Mouse (Mus musculus) midbrain, embryonic 14.5 days (tissue): ENCODE results near the gene Gm7579. TPM values are rescaled to one million over a fixed set of nuclear protein-coding genes. Genes with fewer than 3 reads are reported as not detected.
A peak's percentile ranks its signal among the peaks of the same experiment; 100 is the strongest.
"Not testable (repeated sequence)": the region's sequence is repeated elsewhere in the genome, so short reads cannot be mapped to it uniquely, and the experiment has no call there.

Experiments
- ATAC-seq: fragments of 200-750 bp; cut with Nextera tagmentation; 2 replicates; pipeline ENCODE4 v1.8.0; 2017; ENCODE audit warnings: moderate number of reproducible peaks, moderate library complexity; ENCODE audit not compliant: low FRiP score, low TSS enrichment
- DNase-seq: peaks from one replicate; pipeline ENCODE4 v3.0.0-alpha.2; 2015
- H3K27ac ChIP-seq: fragments of 300-500 bp; sonication (generic); replicated peaks from 2 replicates; pipeline ENCODE4 v1.5.1; 2014; ENCODE audit warnings: mild to moderate bottlenecking, low read depth, low read length, moderate library complexity
- H3K27me3 ChIP-seq: fragments of 300-500 bp; sonication (generic); 2 replicates; pipeline ENCODE4 v1.6.1; 2014; ENCODE audit warnings: low read length, control low read depth, mixed read lengths; ENCODE audit not compliant: control insufficient read depth, insufficient read depth
- H3K36me3 ChIP-seq: fragments of 300-500 bp; sonication (generic); 2 replicates; pipeline ENCODE4 v1.6.1; 2014; ENCODE audit warnings: low read length, control low read depth; ENCODE audit not compliant: control insufficient read depth, insufficient read depth
- H3K4me1 ChIP-seq: fragments of 300-500 bp; sonication (generic); 2 replicates; pipeline ENCODE4 v1.6.1; 2014; ENCODE audit warnings: mild to moderate bottlenecking, antibody characterized with exemption, low read length, control low read depth; ENCODE audit not compliant: control insufficient read depth, insufficient read depth
- H3K4me2 ChIP-seq: fragments of 300-500 bp; sonication (generic); 2 replicates; pipeline ENCODE4 v1.6.1; 2014; ENCODE audit warnings: mild to moderate bottlenecking, low read length, moderate library complexity
- H3K4me3 ChIP-seq: fragments of 300-500 bp; sonication (generic); replicated peaks from 2 replicates; pipeline ENCODE4 v1.5.1; 2014; ENCODE audit warnings: low read depth, low read length
- H3K9ac ChIP-seq: fragments of 300-500 bp; sonication (generic); replicated peaks from 2 replicates; pipeline ENCODE4 v1.6.1; 2014; ENCODE audit warnings: mild to moderate bottlenecking, low read length, moderate library complexity
- H3K9me3 ChIP-seq: fragments of 300-500 bp; sonication (generic); 2 replicates; pipeline ENCODE4 v1.6.1; 2016; ENCODE audit warnings: low read length, control low read depth, mixed read lengths; ENCODE audit not compliant: control insufficient read depth
- WGBS: fragments of 180-500 bp; shearing (Covaris S2); extraction: QIAGEN DNeasy Blood & Tissue Kit; methylation state at CpG from one replicate; pipeline ENCODE4 v1.1.7; 2014; 5-methylcytosine and 5-hydroxymethylcytosine counted together
- polyA plus RNA-seq: library from polyadenylated mRNA; unstranded; fragments of >200 nt; fragmentation: Nextera tagmentation; extraction: Ambion mirVana; gene quantifications from 2 replicates; pipeline ENCODE4 v1.2.1, GENCODE M21; 2014

The Gm7579 gene
- not detected in 2 replicates for polyA plus RNA-seq

DNA sequence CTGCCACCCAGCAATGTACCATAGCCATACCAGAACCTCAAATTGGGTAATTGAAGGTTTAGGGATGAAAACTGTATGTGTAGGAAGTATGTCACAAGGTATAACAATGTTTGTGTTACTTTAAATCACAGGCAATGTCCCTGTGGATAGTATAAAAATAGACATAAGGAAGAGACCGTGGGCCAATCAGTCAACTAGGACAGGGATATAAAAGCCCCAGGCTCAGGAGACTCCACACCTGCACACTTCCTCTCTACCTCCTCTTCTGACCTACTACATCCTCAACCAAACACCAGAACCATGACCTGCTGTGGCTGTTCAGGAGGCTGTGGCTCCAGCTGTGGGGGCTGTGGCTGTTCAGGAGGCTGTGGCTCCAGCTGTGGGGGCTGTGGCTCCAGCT, at the start of gene Gm7579:
Gm7579 (plus strand) TSS at position 301 of the 400 bp plus-strand sequence.
- no peaks in the 10 kb centered on the region for H3K4me1 ChIP-seq
- H3K27me3 ChIP-seq: no peaks in the 10 kb centered on the region
- H3K4me2 ChIP-seq: no peak within 1 kb of the TSS
- no peaks in the 10 kb centered on the region for H3K9me3 ChIP-seq
- no peaks in the 10 kb centered on the region for H3K36me3 ChIP-seq
- H3K27ac ChIP-seq: no peak within 1 kb of the TSS
- H3K9ac ChIP-seq: no peak within 1 kb of the TSS
- no peak for ATAC-seq
- H3K4me3 ChIP-seq: no peak within 1 kb of the TSS
- WGBS: 84% methylated on average over 1 of the region's 1 CpGs
- no peak for DNase-seq

DNA sequence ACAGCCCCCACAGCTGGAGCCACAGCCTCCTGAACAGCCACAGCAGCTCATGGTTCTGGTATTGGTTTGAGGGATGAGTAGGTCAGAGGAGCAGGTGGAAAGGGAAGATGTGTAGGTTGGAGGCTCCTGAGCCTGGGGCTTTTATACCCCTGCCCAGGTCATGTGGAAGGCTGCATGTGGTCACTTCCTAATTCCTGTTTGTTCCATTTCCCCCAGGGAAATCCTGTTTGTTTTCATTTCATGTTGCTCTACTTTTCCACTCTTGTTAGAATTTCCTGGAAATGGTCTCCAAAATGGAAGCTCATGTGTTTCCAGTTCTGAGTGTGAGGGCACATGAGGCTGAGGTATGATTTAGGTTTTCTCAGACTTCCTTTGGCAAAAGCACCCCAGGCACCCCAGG, 46.0 kb upstream of the Gm7579 start, which contains the start of gene Gm4553:
Gm4553 (minus strand) TSS at position 101 of the 400 bp plus-strand sequence.
- not testable (repeated sequence) for DNase-seq, ATAC-seq, H3K36me3 ChIP-seq

DNA sequence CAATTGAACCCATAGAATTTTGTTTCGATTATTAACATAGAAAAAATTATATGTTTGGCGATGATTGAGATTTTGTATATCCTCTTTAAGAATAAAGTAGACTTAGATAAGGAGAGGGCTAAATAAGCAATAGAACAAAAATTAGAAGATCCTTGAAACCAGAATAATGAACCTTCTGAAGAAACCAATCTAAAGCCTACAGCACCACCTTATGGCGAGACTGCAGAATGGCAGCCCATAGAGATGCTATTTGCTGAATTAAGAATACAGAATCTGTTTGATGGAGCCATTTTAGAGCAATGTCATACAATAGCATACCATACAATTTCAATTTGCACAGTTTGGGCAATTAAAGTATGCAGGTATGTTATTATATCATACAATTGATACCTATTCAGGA, 41.8 kb upstream of the Gm7579 start:
- peak; percentile 77 for DNase-seq
- ATAC-seq: no peak
- Histone ChIP-seq H3K27ac (no peak overlapping the region), H3K4me1 (no peaks in the 10 kb centered on the region), H3K27me3 (no peaks in the 10 kb centered on the region), H3K4me2 (no peak overlapping the region), H3K4me3 (no peak overlapping the region), H3K9ac (no peak overlapping the region), H3K9me3 (no peaks in the 10 kb centered on the region), H3K36me3 (no peaks in the 10 kb centered on the region)
- 53% methylated on average over 3 of the region's 3 CpGs for WGBS

More for the DNA sequence above, 46.0 kb upstream of the Gm7579 start, which contains the start of gene Gm4553:
- not testable (repeated sequence) for H3K4me3 ChIP-seq, H3K27ac ChIP-seq, H3K9me3 ChIP-seq, H3K4me2 ChIP-seq, H3K4me1 ChIP-seq, H3K9ac ChIP-seq, H3K27me3 ChIP-seq

DNA sequence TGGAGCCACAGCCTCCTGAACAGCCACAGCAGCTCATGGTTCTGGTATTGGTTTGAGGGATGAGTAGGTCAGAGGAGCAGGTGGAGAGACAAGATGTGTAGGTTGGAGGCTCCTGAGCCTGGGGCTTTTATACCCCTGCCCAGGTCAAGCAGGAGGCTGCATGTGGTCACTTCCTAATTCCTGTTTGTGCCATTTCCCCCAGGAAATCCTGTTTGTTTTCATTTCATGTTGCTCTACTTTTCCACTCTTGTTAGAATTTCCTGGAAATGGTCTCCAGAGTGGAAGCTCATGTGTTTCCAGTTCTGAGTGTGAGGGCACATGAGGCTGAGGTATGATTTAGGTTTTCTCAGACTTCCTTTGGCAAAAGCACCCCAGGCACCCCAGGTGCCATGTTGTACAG, 35.8 kb upstream of the Gm7579 start, which contains the start of gene Krtap5-2:
Krtap5-2 (minus strand) TSS at position 101 of the 400 bp plus-strand sequence.
- not testable (repeated sequence) for H3K36me3 ChIP-seq, ATAC-seq

DNA sequence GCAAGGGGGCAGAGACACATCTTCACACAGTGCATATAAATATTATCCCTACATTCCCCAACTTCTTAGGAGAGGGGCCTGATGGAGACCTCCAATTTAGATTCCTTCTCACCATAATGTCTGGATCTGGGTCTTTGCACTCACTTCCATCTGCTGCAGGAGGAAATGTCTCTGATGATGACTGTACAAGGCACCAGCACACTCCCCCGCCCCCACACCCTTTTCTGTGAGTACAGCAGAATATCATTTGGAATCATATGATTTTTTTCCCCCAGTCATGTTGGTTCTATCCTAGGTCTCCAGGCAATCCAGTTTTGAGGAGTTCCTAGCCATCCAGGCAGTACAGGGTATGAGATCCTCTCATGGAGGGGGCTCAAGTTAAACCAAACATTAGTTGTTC, 33.0 kb upstream of the Gm7579 start:
- WGBS: 82% methylated on average over 1 of the region's 1 CpGs
- ATAC-seq: no peak
- Histone ChIP-seq H3K27me3 (no peaks in the 10 kb centered on the region), H3K36me3 (no peaks in the 10 kb centered on the region), H3K9me3 (no peaks in the 10 kb centered on the region), H3K4me3 (no peak overlapping the region), H3K9ac (no peak overlapping the region), H3K4me2 (no peak overlapping the region), H3K4me1 (no peaks in the 10 kb centered on the region), H3K27ac (no peak overlapping the region)
- no peak for DNase-seq

More for the DNA sequence above, 35.8 kb upstream of the Gm7579 start, which contains the start of gene Krtap5-2:
- DNase-seq, H3K4me2 ChIP-seq, H3K27me3 ChIP-seq, H3K27ac ChIP-seq, H3K4me1 ChIP-seq, H3K4me3 ChIP-seq, H3K9ac ChIP-seq, H3K9me3 ChIP-seq: not testable (repeated sequence)

DNA sequence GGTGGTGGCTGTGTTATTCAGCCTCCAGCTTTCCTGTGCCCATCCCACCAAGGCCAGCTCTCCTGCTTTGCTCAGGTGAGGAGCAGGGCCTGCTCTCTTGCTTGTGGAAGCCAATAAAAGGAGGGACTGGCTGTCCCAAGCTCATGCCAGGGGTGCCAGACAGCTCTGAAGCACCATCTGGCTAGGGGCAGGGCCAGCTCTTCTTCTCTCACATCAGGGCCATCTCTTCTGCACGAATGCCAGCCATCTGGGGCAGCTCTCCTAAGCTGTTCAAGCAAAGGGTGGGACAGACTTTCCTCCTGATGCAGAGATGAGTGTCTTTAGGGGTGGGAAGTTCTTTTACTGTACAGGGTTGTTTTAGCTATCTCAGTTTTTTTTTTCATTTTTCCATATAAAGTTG, 30.6 kb upstream of the Gm7579 start:
- Histone ChIP-seq H3K4me1 (no peaks in the 10 kb centered on the region), H3K9me3 (no peaks in the 10 kb centered on the region), H3K27ac (no peak overlapping the region), H3K9ac (no peak overlapping the region), H3K27me3 (no peaks in the 10 kb centered on the region), H3K4me3 (no peak overlapping the region), H3K4me2 (no peak overlapping the region), H3K36me3 (no peaks in the 10 kb centered on the region)
- ATAC-seq: no peak
- 43% methylated on average over 1 of the region's 1 CpGs for WGBS
- DNase-seq: no peak

DNA sequence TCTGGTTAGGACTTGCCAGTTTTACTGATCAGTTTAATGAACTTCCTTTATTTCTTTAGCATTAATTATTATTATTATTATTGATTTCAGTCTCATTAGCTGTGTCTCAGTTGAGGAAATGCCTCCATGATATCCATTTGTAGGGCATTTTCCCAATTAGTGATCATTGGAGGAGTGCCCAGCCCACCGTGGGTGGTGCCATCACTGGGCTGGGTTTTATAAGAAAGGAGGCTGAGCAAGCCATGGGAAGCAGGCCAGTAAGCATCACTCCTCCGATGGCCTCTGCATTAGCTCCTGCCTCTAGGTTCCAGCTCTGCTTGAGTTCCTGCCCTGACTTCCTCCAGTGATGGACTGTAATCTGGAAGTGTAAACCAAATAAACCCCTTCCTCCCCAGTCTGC, 23.5 kb upstream of the Gm7579 start:
- no peak overlapping the region for H3K4me3 ChIP-seq
- no peak overlapping the region for H3K4me2 ChIP-seq
- no peak overlapping the region for H3K27ac ChIP-seq
- no peaks in the 10 kb centered on the region for H3K27me3 ChIP-seq
- no peaks in the 10 kb centered on the region for H3K4me1 ChIP-seq
- no peak for DNase-seq
- ATAC-seq: no peak
- H3K9ac ChIP-seq: no peak overlapping the region
- no peaks in the 10 kb centered on the region for H3K9me3 ChIP-seq
- no peaks in the 10 kb centered on the region for H3K36me3 ChIP-seq
- 76% methylated on average over 2 of the region's 2 CpGs for WGBS

DNA sequence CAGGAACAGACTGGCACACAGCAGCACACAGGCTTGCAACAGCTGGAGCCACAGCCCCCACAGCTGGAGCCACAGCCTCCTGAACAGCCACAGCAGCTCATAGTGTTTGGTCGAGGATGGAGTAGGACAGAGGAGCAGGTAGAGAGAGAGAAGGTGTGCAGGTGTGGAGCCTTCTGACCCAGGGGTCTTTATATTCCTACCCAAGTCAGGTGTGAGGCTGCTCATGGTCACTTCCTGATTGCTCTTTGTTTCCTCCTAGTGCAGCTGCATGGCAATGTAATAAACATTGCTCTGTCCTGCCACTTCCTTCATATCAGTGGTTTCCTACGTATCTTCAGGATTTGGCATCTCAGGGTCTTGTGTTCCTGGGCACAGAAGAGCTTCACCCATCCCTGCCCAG, 21.4 kb upstream of the Gm7579 start, which contains the start of gene Gm10153:
Gm10153 (minus strand) TSS at position 101 of the 400 bp plus-strand sequence.
- no peak within 1 kb of the TSS for H3K4me3 ChIP-seq
- WGBS: 53% methylated on average over 2 of the region's 2 CpGs
- H3K36me3 ChIP-seq: no peaks in the 10 kb centered on the region
- no peak within 1 kb of the TSS for H3K4me2 ChIP-seq
- H3K27me3 ChIP-seq: no peaks in the 10 kb centered on the region
- no peak for ATAC-seq
- H3K9ac ChIP-seq: no peak within 1 kb of the TSS
- no peak for DNase-seq
- no peaks in the 10 kb centered on the region for H3K4me1 ChIP-seq
- H3K27ac ChIP-seq: no peak within 1 kb of the TSS
- H3K9me3 ChIP-seq: no peaks in the 10 kb centered on the region

DNA sequence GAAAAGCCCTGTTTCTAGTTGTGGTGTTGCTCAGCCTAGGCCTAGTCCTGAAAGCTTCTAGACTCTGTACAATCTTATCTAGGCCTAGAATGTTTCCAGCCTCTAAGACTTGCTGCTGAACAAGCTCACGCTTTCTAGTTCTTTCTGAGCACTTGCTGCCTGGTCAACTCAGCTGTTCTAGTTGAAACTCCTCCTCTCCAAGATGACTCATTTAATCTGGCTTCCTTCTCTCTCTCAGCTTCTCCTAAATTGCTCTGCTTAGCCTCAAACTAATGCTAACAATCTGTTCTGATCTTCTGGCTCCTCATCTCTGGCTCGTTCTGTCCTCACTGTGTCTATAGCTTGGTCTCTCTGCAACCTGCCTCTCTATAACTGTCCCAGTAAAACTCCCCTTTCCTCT, 12.9 kb upstream of the Gm7579 start:
- no peak for DNase-seq
- H3K9me3 ChIP-seq: no peaks in the 10 kb centered on the region
- WGBS: 81% methylated on average over 2 of the region's 2 CpGs

More for the DNA sequence above, 12.9 kb upstream of the Gm7579 start:
- no peak overlapping the region for H3K4me2 ChIP-seq
- H3K27me3 ChIP-seq: no peaks in the 10 kb centered on the region
- H3K36me3 ChIP-seq: no peaks in the 10 kb centered on the region
- no peak overlapping the region for H3K4me3 ChIP-seq
- no peak for ATAC-seq
- no peak overlapping the region for H3K9ac ChIP-seq
- no peaks in the 10 kb centered on the region for H3K4me1 ChIP-seq
- H3K27ac ChIP-seq: no peak overlapping the region
